10 mouse cellular contexts compared by ENCODE assay signal in genomic region chr3:108961226-108961625, GRCm38 (mm10). TPM values are rescaled to one million over a fixed set of nuclear protein-coding genes. Genes with fewer than 3 reads are reported as not detected.
DNase-seq lines count a peak whose midpoint lies in the region; ATAC-seq and TF ChIP-seq lines count a peak whose summit lies in the region.
"Had no signal": no experiment of that assay in that cellular context is flagged by ENCODE, and none has a peak within 500 bp of the region (broad histone marks: within the 10 kb centered on the region; RNA-seq: fewer than 3 reads in every experiment).

No protein-coding gene starts in this region.

- peak overlapping the region; percentile 17 for H3K4me2 ChIP-seq in heart, embryonic 11.5 days
- H3K4me2 ChIP-seq in forebrain, embryonic 12.5 days = peak overlapping the region; percentile 31

- 53% methylated on average over 7 of the region's 7 CpGs for WGBS in heart, embryonic 11.5 days (ENCODE audit: insufficient replicate concordance)
- 36% methylated on average over 7 of the region's 7 CpGs for WGBS in forebrain, embryonic 12.5 days

- no peak for ATAC-seq in heart, embryonic 11.5 days (replicated peaks; ENCODE audit: insufficient number of reproducible peaks, low FRiP score, low TSS enrichment)
- peak; percentile 85 for ATAC-seq in forebrain, embryonic 12.5 days (ENCODE audit: low FRiP score)

- no peak overlapping the region for H3K4me3 ChIP-seq in heart, embryonic 11.5 days (ENCODE audit: low read depth, low read length)
- 0 out of 2 replicates have a peak overlapping the region, but pooled peaks have one; percentile 2 for H3K4me3 ChIP-seq in ES-Bruce4 (ENCODE audit: low read depth, low read length)
- H3K4me3 ChIP-seq in forebrain, embryonic 12.5 days (replicated peaks) = no peak overlapping the region

- H3K27me3 ChIP-seq in heart, embryonic 11.5 days (ENCODE audit: control insufficient read depth, insufficient read depth, low read length) = no peaks in the 10 kb centered on the region
- H3K27me3 ChIP-seq in ES-Bruce4 (ENCODE audit: control insufficient read depth, insufficient read depth, low read length, poor library complexity, severe bottlenecking) = no peaks in the 10 kb centered on the region
- H3K27me3 ChIP-seq in forebrain, embryonic 12.5 days = no peaks in the 10 kb centered on the region

- DNase-seq in heart, postnatal 4 days = no peak
- peak; percentile 32 for DNase-seq in lung, postnatal 25 days (ENCODE audit: low spot score)
- no peak for DNase-seq in Muller cell, postnatal 12 days (ENCODE audit: inconsistent ontology term)
- no peak for DNase-seq in kidney, postnatal 25 days
- DNase-seq in urinary bladder, postnatal 25 days (ENCODE audit: low spot score) = no peak

- no peak overlapping the region for H3K27ac ChIP-seq in heart, embryonic 11.5 days (ENCODE audit: low read depth, low read length)
- H3K27ac ChIP-seq in ES-Bruce4 (ENCODE audit: insufficient read depth, low read length) = no peak overlapping the region
- peak overlapping the region; percentile 63 for H3K27ac ChIP-seq in forebrain, embryonic 12.5 days

- H3K9ac ChIP-seq in heart, embryonic 11.5 days (ENCODE audit: low read depth, low read length) = 0 out of 2 replicates have a peak overlapping the region, but pooled peaks have one; percentile 3
- H3K9ac ChIP-seq in ES-Bruce4 (ENCODE audit: low read depth, poor library complexity, severe bottlenecking) = no peak overlapping the region
- H3K9ac ChIP-seq in forebrain, embryonic 12.5 days = peak overlapping the region; percentile 22; the same call in 1 of the 2 replicates

- no peaks in the 10 kb centered on the region; the same call in 1 of the 2 replicates for H3K4me1 ChIP-seq in heart, embryonic 11.5 days (ENCODE audit: control insufficient read depth, insufficient read depth, low read length)
- no peaks in the 10 kb centered on the region for H3K4me1 ChIP-seq in ES-Bruce4 (ENCODE audit: control insufficient read depth, insufficient read depth, low read length)
- H3K4me1 ChIP-seq in forebrain, embryonic 12.5 days = peaks cover 19% of the 10 kb centered on the region

- no peak for TF ChIP-seq CTCF in ES-Bruce4 (IDR thresholded peaks at IDR 0.05; ENCODE audit: low read depth, low read length)

- H3K9me3 ChIP-seq in heart, embryonic 11.5 days (replicated peaks; ENCODE audit: control insufficient read depth, low read length) = no peaks in the 10 kb centered on the region
- H3K9me3 ChIP-seq in ES-Bruce4 (replicated peaks; ENCODE audit: control insufficient read depth, insufficient read depth, low read length, poor library complexity, severe bottlenecking) = no peaks in the 10 kb centered on the region
- no peaks in the 10 kb centered on the region for H3K9me3 ChIP-seq in forebrain, embryonic 12.5 days

- no peaks in the 10 kb centered on the region for H3K36me3 ChIP-seq in heart, embryonic 11.5 days (ENCODE audit: control insufficient read depth, insufficient read depth, low read length)
- H3K36me3 ChIP-seq in ES-Bruce4 (ENCODE audit: control insufficient read depth, insufficient read depth, low read length, poor library complexity, severe bottlenecking) = no peaks in the 10 kb centered on the region
- H3K36me3 ChIP-seq in forebrain, embryonic 12.5 days (replicated peaks) = no peaks in the 10 kb centered on the region

- no peak for TF ChIP-seq EP300 in ES-Bruce4 (IDR thresholded peaks at IDR 0.05; ENCODE audit: insufficient read depth, low read depth, low read length)

- no peak for TF ChIP-seq POLR2A in ES-Bruce4 (IDR thresholded peaks at IDR 0.05; ENCODE audit: insufficient read depth, low read length)

RNA-seq across cellular contexts. Expression of gene Gm9857, which starts 21.0 kb away (rescaled TPM):
- polyA plus RNA-seq in heart, embryonic 11.5 days (2014; fragmentation: Nextera tagmentation; extraction: Ambion mirVana) = not detected in 2 replicates
- total RNA-seq in heart, postnatal 4 days (2021) = not detected
- polyA plus RNA-seq in ES-Bruce4 (2011; ENCODE audit: insufficient read depth, insufficient read length, low read depth, missing spikeins) = not detected in 2 replicates
- not detected in 2 replicates for polyA plus RNA-seq in forebrain, embryonic 12.5 days (2016; fragmentation: Nextera tagmentation; extraction: Ambion mirVana)
- total RNA-seq: layer of hippocampus, adult 8-10 months had no signal
- polyA plus RNA-seq: spleen, adult 2 months had no signal

RNA-seq across cellular contexts. Expression of gene Henmt1, which starts 21.6 kb away (rescaled TPM):
- 0.16 and 0.41 TPM in 2 replicates for polyA plus RNA-seq in heart, embryonic 11.5 days (2014; fragmentation: Nextera tagmentation; extraction: Ambion mirVana)
- not detected for total RNA-seq in heart, postnatal 4 days (2021)
- 0.43 TPM in 1 of 2 replicates, not detected in the other for polyA plus RNA-seq in ES-Bruce4 (2011; ENCODE audit: insufficient read depth, insufficient read length, low read depth, missing spikeins)
- polyA plus RNA-seq in forebrain, embryonic 12.5 days (2016; fragmentation: Nextera tagmentation; extraction: Ambion mirVana) = 0.56 and 1.3 TPM in 2 replicates

RNA-seq across cellular contexts. Expression of gene Prpf38b, which starts 49.7 kb away (rescaled TPM):
- polyA plus RNA-seq in heart, embryonic 11.5 days (2014; fragmentation: Nextera tagmentation; extraction: Ambion mirVana) = 53.8 and 56.4 TPM in 2 replicates
- total RNA-seq in heart, postnatal 4 days (2021) = 10 to 100 TPM; 31.8 to 36.2 TPM
- 112 and 113 TPM in 2 replicates for polyA plus RNA-seq in ES-Bruce4 (2011; ENCODE audit: insufficient read depth, insufficient read length, low read depth, missing spikeins)
- polyA plus RNA-seq in forebrain, embryonic 12.5 days (2016; fragmentation: Nextera tagmentation; extraction: Ambion mirVana) = 85.1 and 87.0 TPM in 2 replicates
